Mouse (Mus musculus) liver, postnatal 0 days (tissue): ENCODE results near the gene Syt6. TPM values are rescaled to one million over a fixed set of nuclear protein-coding genes. Genes with fewer than 3 reads are reported as not detected.
A peak's percentile ranks its signal among the peaks of the same experiment; 100 is the strongest.

Experiments used
- ATAC-seq: fragments of 200-750 bp; cut with Nextera tagmentation; 2 replicates; pipeline ENCODE4 v1.8.0; 2017; ENCODE audit warnings: mild to moderate bottlenecking, moderate library complexity
- DNase-seq: peaks from one replicate; pipeline ENCODE4 v3.0.0-alpha.2; 2016
- H3K27ac ChIP-seq: fragments of 300-500 bp; sonication (generic); 2 replicates; pipeline ENCODE4 v1.5.1; 2014; ENCODE audit warnings: antibody characterized with exemption, moderate library complexity, mild to moderate bottlenecking, low read depth
- H3K27me3 ChIP-seq: fragments of 300-500 bp; sonication (generic); 2 replicates; pipeline ENCODE4 v1.6.1; 2014; ENCODE audit warnings: low read length, control low read depth, mixed read lengths; ENCODE audit not compliant: insufficient read depth
- H3K36me3 ChIP-seq: fragments of 300-500 bp; sonication (generic); replicated peaks from 2 replicates; pipeline ENCODE4 v1.6.1; 2014; ENCODE audit warnings: mild to moderate bottlenecking, control low read depth, low read length, moderate library complexity, mixed read lengths; ENCODE audit not compliant: insufficient read depth
- H3K4me1 ChIP-seq: fragments of 300-500 bp; sonication (generic); 2 replicates; pipeline ENCODE4 v1.6.1; 2014; ENCODE audit warnings: antibody characterized with exemption, mild to moderate bottlenecking, control low read depth; ENCODE audit not compliant: insufficient read depth
- H3K4me2 ChIP-seq: fragments of 300-500 bp; sonication (generic); 2 replicates; pipeline ENCODE4 v1.6.1; 2014; ENCODE audit warnings: low read depth, mild to moderate bottlenecking, low read length, moderate library complexity, mixed read lengths
- H3K4me3 ChIP-seq: fragments of 300-500 bp; sonication (generic); 2 replicates; pipeline ENCODE4 v1.5.1; 2014; ENCODE audit warnings: low read depth, low read length
- H3K9ac ChIP-seq: fragments of 300-500 bp; sonication (generic); replicated peaks from 2 replicates; pipeline ENCODE4 v1.6.1; 2014; ENCODE audit warnings: mild to moderate bottlenecking, moderate library complexity
- H3K9me3 ChIP-seq: fragments of 300-500 bp; sonication (generic); 2 replicates; pipeline ENCODE4 v1.6.1; 2016; ENCODE audit warnings: mild to moderate bottlenecking, control low read depth, low read length, mixed read lengths
- CTCF ChIP-seq: sonication (generic); IDR thresholded peaks from 2 replicates; pipeline ENCODE4 v1.5.1; 2016; ENCODE audit warnings: antibody characterized with exemption, low read depth
- EP300 ChIP-seq: IDR thresholded peaks from 2 replicates; pipeline ENCODE4 v1.6.1; 2016; ENCODE audit warnings: antibody characterized with exemption, low read depth, mild to moderate bottlenecking
- WGBS: fragments of 180-500 bp; shearing (Covaris S2); extraction: QIAGEN DNeasy Blood & Tissue Kit; methylation state at CpG from one replicate; pipeline ENCODE4 v1.1.7; 2014; ENCODE audit not compliant: insufficient replicate concordance; 5-methylcytosine and 5-hydroxymethylcytosine counted together
- polyA plus RNA-seq: library from polyadenylated mRNA; unstranded; fragments of >200 nt; fragmentation: Nextera tagmentation; extraction: Ambion mirVana; gene quantifications from 2 replicates; pipeline ENCODE4 v1.2.1, GENCODE M21; 2015

The Syt6 gene
- polyA plus RNA-seq: not detected in 2 replicates

DNA sequence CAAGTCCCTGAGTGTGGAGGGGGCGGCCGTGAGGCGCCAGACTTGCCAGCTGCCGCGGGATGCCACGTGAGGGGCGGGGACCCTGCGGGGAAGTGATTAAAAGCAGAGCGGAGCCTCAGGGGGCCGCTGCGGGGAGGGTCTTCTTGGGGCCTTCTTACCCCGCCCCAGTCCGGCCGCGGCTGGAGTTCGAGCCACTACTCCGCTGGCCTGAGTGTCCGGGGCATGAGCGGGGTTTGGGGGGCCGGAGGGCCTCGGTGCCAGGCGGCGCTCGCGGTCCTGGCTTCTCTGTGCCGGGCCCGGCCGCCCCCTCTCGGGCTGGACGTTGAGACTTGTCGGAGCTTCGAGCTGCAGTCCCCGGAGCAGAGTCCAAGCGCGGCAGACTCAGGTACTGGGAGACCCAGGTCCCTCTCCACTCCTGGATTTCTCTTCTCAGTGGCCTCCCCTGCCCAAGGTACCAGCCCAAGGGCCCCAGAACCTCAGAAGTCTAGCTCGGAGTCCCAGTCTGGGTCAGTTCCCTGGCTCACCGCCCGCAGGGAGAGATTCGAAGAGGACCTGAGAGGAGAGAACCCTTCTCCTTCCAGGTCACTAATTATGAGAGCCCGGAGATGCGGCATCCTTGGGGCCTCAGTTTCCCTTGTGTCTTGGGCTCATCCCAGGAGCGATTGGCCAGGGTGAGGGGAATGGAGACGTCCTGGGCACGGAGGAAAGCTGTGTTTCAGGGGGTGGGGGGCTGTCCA is at the start of gene Syt6:
Syt6 (plus strand) TSS at position 76 of the 737 bp plus-strand sequence.
- H3K27ac ChIP-seq: no peak within 1 kb of the TSS
- H3K27me3 ChIP-seq: peaks cover 64% of the 10 kb centered on the region
- WGBS: 2% methylated on average over 44 of the region's 44 CpGs
- no peaks in the 10 kb centered on the region for H3K9me3 ChIP-seq
- H3K36me3 ChIP-seq: no peaks in the 10 kb centered on the region
- TF ChIP-seq CTCF: no peak
- TF ChIP-seq EP300: no peak
- H3K9ac ChIP-seq: no peak within 1 kb of the TSS
- H3K4me1 ChIP-seq: 0 out of 2 replicates have a peak, but pooled peaks cover 6% of the 10 kb centered on the region
- no peak for ATAC-seq
- peak within 1 kb of the TSS; percentile 29 for H3K4me3 ChIP-seq
- DNase-seq: no peak
- H3K4me2 ChIP-seq: peak within 1 kb of the TSS; percentile 56

DNA sequence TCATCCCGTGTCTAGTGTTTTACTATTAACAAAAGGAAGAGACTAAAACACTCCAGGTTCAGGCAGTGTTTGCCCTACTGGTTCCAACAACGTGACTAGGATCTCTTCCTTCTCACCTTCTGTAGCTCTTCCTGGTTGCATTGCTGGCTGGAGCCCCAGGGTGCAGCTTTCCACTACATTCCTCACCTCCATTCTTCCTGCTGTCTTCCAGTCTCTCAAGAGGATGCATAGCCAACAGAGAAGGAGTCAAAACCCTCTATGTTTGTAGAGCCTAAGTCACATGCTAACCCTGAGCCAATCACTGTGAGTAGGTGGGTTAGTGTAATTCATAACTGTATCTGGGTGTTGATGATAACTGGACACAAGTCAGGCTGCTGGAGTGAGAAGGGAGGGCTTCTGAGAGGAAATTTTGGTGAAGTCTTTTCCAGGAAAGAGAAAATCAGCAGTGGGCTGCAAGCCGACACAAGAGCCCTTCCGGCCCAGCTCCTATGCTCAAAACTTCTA is 48.8 kb upstream of the Syt6 start:
- 63% methylated on average over 4 of the region's 4 CpGs for WGBS
- Histone ChIP-seq H3K27me3 (no peaks in the 10 kb centered on the region), H3K9ac (no peak overlapping the region), H3K27ac (no peak overlapping the region), H3K4me1 (no peaks in the 10 kb centered on the region), H3K4me2 (no peak overlapping the region), H3K4me3 (no peak overlapping the region), H3K36me3 (no peaks in the 10 kb centered on the region), H3K9me3 (no peaks in the 10 kb centered on the region)
- no peak for DNase-seq
- TF ChIP-seq CTCF (no peak), EP300 (no peak)
- ATAC-seq: no peak

DNA sequence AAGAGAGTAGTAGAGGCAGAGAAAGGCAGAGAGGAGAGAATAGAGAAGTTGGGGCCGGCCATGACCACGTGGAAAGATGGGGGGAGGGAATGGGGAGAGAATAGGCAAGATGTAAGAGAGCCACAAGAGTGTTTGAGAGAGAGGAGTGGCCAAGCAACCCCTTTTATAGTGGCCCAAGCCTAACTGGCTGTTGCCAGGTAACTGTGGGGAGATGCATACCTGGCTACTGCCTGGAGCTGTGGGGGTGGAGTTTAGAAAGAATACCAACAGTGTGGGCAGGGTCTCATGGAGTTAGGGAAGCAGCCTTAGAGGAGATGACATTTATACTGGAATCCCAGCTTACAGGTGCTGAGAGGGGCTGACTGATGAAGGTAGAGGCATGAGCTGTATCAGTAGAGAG is 48.2 kb upstream of the Syt6 start:
- no peak for TF ChIP-seq EP300
- TF ChIP-seq CTCF: no peak
- ATAC-seq (no peak), DNase-seq (no peak)
- Histone ChIP-seq H3K36me3 (no peaks in the 10 kb centered on the region), H3K27ac (no peak overlapping the region), H3K4me2 (no peak overlapping the region), H3K9me3 (no peaks in the 10 kb centered on the region), H3K9ac (no peak overlapping the region), H3K4me1 (no peaks in the 10 kb centered on the region), H3K4me3 (no peak overlapping the region), H3K27me3 (no peaks in the 10 kb centered on the region)
- WGBS: 19% methylated on average over 2 of the region's 2 CpGs

DNA sequence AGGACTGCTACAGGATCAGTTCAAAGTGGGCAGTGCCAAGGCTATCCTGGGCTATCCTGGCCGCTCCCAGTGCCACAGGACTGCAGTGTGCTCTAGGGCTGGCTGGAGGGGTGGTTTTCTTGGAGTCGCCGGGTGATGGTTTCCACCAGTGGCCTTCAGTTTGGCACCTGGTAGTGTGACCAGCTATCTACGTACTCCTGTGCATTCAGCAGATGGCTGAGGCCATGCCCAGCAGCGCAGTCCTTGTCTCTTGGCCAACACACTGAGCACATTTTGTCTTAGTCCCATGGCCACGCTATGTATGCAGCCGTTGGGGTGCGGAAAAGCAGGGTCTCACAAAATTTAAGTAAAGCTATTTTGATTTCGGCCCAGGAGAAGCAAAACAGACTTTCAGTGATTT is 41.0 kb upstream of the Syt6 start:
- Histone ChIP-seq H3K4me1 (no peaks in the 10 kb centered on the region), H3K27ac (no peak overlapping the region), H3K36me3 (no peaks in the 10 kb centered on the region), H3K9me3 (no peaks in the 10 kb centered on the region), H3K4me2 (no peak overlapping the region), H3K27me3 (no peaks in the 10 kb centered on the region), H3K4me3 (no peak overlapping the region), H3K9ac (no peak overlapping the region)
- 81% methylated on average over 9 of the region's 9 CpGs for WGBS
- DNase-seq (no peak), ATAC-seq (no peak)
- TF ChIP-seq CTCF (no peak), EP300 (no peak)

DNA sequence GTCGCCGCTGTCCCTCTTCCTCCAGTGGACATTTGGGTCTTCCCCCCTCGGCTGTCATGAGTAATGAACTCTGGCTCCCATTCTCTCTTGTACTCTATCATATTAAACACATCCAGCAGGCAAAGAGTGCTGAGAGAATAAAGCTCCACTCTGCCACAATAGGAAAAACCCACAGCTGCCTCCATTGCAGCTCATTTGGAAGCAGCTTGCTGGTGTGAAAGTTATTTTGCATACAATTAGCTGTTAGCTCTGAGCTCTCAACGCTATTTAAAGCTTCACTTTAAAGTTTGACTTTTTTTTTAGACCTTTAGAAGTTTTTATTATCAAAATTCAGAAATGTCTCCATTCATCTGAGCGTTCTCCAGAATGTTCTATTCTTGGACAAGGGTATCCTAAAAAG is 39.8 kb upstream of the Syt6 start:
- ATAC-seq: no peak
- no peak overlapping the region for H3K27ac ChIP-seq
- no peak overlapping the region for H3K4me2 ChIP-seq
- no peaks in the 10 kb centered on the region for H3K4me1 ChIP-seq
- no peak for TF ChIP-seq CTCF
- TF ChIP-seq EP300: no peak
- H3K4me3 ChIP-seq: no peak overlapping the region
- no peaks in the 10 kb centered on the region for H3K27me3 ChIP-seq
- no peaks in the 10 kb centered on the region for H3K36me3 ChIP-seq
- H3K9ac ChIP-seq: no peak overlapping the region
- WGBS: 54% methylated on average over 5 of the region's 5 CpGs
- DNase-seq: no peak
- H3K9me3 ChIP-seq: no peaks in the 10 kb centered on the region

DNA sequence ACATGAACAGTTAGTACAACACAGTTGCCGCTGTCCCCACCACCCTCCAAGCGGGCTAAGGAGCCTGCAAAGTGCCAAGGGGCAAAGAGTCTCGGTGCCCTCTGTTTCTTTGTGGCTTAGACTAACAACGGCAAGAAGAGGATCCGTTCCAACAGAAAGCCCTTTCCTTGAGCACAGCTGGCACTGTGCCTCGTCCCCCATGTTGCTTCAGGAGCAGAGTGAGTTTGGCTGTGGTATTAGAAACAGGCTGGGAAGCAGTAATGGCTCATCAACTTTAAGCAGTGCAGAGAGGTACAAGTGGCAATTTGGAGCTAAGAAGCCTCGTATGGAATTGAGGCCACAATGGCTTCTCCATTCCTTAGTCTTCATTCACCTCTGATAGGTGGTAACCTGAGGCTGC is 35.9 kb upstream of the Syt6 start:
- ATAC-seq: no peak

More for the DNA sequence above, 35.9 kb upstream of the Syt6 start:
- Histone ChIP-seq H3K27me3 (no peaks in the 10 kb centered on the region), H3K9me3 (no peaks in the 10 kb centered on the region), H3K4me1 (no peaks in the 10 kb centered on the region), H3K27ac (no peak overlapping the region), H3K9ac (no peak overlapping the region), H3K36me3 (no peaks in the 10 kb centered on the region), H3K4me2 (no peak overlapping the region), H3K4me3 (no peak overlapping the region)
- TF ChIP-seq CTCF: no peak
- no peak for TF ChIP-seq EP300
- DNase-seq: no peak
- WGBS: 65% methylated on average over 7 of the region's 7 CpGs
